Mouse (Mus musculus) right cerebral cortex, adult 2 months (tissue): ENCODE data around the gene Galns.

Experiments
- DNase-seq, 2 experiments: peaks; one replicate each; pipeline ENCODE4 v3.0.0; 2021 to 2022; ENCODE audit warnings: low spot score in 2 of 2

Galns gene

DNA sequence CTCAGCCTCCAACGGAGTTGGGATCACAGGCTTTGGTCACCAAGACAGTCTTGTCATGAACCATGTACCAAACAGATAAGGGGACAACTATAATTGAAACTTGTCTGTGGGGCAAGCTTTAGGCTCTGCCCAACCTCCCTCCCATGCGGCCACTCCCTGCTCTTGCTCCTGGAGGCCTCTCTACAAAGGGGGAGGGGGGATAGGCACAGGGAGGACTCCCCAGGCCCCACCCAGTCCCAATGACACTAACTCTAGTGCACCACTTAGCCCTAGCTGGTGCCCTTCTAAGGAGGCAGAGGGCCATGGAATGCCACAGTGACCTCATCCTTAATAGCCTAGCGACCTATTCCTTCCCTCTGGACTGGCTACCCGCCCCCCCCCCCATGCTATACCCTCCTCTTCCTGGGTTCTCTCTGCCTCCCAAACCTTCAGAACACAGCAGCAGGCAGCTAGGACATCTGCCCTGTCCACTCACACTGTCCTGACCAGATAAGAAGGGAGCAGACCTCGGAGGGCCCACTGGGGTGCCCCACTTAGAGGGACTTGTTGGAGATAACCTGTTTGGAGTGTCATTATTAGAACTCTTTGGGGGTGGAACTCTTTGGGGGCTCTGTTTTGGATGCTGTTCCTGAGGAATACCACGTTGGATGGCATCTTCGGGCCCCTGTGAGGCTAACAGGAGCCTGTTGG is 65.1 kb downstream of the Galns start:
- DNase-seq: no peak

DNA sequence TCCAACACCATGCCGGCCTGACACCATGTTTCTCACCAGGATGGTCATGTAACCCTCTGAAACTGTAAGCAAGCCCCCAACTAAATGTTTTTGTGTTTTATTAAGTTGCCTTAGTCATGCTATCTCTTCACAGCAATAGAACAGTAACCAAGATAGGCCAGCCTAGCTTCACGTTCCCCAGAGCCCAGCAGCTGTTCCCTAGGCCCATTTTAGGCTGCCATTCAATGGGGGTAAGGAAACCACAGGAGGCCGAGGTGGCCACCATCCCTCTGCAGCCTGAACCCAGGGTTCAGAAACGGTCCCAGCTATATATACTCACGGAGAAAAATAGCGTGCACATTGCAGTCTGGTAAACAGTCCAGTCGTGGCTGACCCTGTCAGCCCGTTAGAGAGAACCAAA is 67.1 kb downstream of the Galns start:
- no peak for DNase-seq

DNA sequence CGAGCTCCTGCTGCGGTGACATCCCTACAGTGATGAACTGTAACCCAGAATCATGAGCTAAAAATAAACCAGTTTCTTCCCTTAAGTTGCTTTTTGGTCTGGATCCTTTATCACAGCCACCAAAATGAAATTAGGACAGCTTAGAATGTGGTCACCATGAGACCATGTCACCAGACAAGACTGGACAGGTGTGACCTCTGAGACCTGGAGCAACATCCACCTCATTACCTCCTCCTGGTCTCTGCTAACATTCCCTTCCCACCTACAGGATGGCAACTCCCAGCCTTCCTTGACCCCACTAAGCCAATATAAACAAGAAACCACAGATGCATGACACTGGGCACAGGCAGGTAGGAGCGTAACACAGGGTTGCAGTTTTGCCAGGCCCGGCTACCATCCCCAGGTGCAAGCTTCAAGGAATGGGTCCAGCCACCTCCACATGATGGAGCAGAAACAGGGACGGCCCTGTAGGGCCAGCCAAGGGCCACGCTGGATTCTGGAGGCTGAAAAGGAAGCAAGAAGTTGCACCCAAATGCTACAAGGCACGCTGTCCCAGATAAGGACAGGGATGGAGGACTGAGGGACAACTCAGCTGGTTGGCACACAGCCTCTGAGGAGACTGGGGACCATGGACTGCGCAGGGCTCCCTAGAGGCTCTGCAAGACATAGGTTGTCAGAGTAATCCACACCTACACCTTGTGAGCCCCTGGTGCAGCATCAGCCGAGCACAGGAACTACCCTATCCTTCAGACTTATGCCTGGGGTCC is 72.8 kb downstream of the Galns start:
- DNase-seq: no peak

DNA sequence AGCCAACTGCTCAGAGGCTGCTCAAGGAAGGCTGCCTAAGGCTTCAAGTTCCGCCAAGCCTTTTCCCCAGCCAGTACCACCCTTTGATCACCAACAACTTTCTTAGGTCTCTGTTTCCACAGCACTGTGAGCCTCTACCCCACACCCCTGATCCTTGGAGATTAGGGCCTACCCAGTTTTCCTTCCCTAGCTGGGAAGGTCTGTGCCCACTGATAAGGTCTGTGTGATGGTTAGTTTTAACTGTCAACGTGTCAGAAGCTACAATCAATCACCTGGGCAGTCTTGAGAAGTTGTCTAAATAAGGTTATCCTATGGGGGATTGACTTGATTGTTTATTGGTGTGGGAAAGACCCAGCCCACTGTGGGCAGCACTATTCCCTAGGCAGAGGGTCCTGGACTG is 73.5 kb downstream of the Galns start:
- no peak for DNase-seq

DNA sequence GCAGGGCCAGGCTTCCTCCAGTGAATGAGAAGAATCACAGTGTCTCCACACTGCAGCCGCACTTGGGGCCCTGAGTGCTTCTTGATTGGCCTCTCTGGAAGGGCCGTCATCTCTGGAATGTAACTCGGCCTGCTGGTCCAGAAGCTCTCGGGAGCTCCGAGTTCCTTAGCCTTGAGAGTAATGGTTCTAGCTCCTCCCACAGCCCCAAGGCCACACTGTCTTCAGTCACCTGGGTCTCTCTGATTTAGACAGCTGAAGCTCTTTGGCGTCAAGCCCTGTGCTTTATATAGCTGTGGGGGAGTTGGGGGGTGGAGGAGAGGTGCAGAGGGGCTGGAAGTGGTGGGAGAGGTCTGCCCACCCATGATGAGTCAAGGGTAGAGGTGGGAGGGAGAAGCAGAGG is 74.2 kb downstream of the Galns start:
- no peak for DNase-seq

DNA sequence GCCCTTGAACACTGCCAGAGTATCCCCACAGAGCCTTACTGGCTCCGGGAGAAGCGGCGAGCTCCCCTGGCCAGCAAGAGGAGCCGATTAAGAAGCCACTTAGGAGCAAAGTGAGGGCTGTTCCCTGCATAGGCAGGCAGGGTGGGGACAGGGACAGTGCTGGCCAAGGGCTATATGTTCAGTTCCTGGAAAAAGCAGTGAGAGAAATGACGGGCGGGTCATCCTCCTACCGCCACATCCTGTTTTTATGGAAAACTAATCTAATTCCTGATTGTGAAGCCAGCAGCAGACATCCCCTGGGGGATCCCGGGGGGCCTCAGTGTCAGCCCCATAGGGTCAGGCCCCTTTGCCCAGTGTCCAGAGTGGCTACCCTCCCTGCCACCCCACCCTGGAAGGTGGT is 80.0 kb downstream of the Galns start:
- DNase-seq: no peak

DNA sequence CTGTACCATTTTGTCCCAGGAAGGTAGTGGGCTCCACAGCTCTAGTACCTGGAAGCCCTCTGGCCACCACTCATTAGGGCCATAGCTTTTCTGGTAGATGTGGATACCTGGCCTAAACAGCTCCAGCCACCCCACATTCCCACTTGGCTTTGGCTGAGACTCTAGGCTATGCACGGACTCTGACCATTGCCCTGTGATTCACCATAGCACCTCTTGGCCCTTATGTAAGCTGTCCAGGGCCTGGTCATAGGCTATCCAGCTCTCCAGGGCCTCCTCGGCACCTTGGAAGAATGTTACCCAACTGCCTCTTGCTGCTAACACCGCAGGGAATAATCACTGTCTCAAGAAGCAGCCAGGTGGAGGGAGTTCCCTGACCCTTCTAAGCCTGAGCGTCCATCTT is 82.1 kb downstream of the Galns start:
- no peak for DNase-seq
